Mouse (Mus musculus) embryonic facial prominence, embryonic 10.5 days (tissue): Measurements from ENCODE around the gene Cend1. TPM values are rescaled to one million over a fixed set of nuclear protein-coding genes. Genes with fewer than 3 reads are reported as not detected.
"Not testable (repeated sequence)": the region's sequence is repeated elsewhere in the genome, so short reads cannot be mapped to it uniquely, and the experiment has no call there.

Experiments
- DNase-seq: peaks from one replicate; pipeline ENCODE4 v3.0.0-alpha.2; 2017; ENCODE audit warnings: low spot score
- H3K27ac ChIP-seq: fragments of 300-500 bp; sonication (generic); replicated peaks from 2 replicates; pipeline ENCODE4 v1.5.1; 2016; ENCODE audit warnings: mild to moderate bottlenecking
- H3K27me3 ChIP-seq: fragments of 300-500 bp; sonication (generic); replicated peaks from 2 replicates; pipeline ENCODE4 v1.6.1; 2016; ENCODE audit warnings: low read depth, mild to moderate bottlenecking; ENCODE audit not compliant: poor library complexity, severe bottlenecking
- H3K36me3 ChIP-seq: fragments of 300-500 bp; sonication (generic); replicated peaks from 2 replicates; pipeline ENCODE4 v1.6.1; 2016; ENCODE audit warnings: mild to moderate bottlenecking, moderate library complexity
- H3K4me1 ChIP-seq: fragments of 300-500 bp; sonication (generic); 2 replicates; pipeline ENCODE4 v1.6.1; 2016
- H3K4me3 ChIP-seq: fragments of 300-500 bp; sonication (generic); 2 replicates; pipeline ENCODE4 v1.5.1; 2016; ENCODE audit warnings: mild to moderate bottlenecking, moderate library complexity
- H3K9me3 ChIP-seq: fragments of 300-500 bp; sonication (generic); 2 replicates; pipeline ENCODE4 v1.6.1; 2016; ENCODE audit warnings: mild to moderate bottlenecking
- WGBS: fragments of 180-500 bp; shearing (Covaris S2); methylation state at CpG from one replicate; pipeline ENCODE4 v1.1.7; 2016; 5-methylcytosine and 5-hydroxymethylcytosine counted together
- polyA plus RNA-seq: library from polyadenylated mRNA; unstranded; fragments of >200 nt; fragmentation: Nextera tagmentation; extraction: Ambion mirVana; gene quantifications from 2 replicates; pipeline ENCODE4 v1.2.1, GENCODE M21; 2016

Cend1 gene
- polyA plus RNA-seq, 1 experiment from 2014 or later, result 8.4 TPM

DNA sequence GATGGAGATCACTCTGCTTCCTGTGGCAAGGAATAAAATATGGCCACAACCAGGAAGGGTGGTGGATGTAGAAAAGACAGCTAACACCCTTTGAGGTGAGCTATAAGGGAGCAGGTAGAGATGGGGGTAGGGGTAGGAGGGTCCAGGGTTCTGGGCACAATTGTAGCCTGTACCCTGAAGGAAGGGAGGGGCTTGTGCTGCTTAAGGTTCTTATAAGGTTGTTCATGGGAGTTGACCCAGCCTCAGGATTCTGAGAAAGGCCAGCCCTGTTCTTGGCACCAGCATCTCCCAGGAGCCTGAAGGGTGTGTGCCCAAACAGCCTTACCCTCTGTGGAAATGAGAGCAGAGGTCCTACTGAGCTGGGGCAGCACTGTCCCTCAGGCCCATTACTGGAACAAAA lies 22.6 kb upstream of the Cend1 start:
- no peaks in the 10 kb centered on the region for H3K9me3 ChIP-seq
- no peak overlapping the region for H3K4me3 ChIP-seq
- no peak overlapping the region for H3K27ac ChIP-seq
- peaks cover 40% of the 10 kb centered on the region for H3K4me1 ChIP-seq
- DNase-seq, result no peak
- H3K36me3 ChIP-seq, result peaks cover 47% of the 10 kb centered on the region
- H3K27me3 ChIP-seq, result peaks cover 9% of the 10 kb centered on the region; the same call in 1 of the 2 replicates

DNA sequence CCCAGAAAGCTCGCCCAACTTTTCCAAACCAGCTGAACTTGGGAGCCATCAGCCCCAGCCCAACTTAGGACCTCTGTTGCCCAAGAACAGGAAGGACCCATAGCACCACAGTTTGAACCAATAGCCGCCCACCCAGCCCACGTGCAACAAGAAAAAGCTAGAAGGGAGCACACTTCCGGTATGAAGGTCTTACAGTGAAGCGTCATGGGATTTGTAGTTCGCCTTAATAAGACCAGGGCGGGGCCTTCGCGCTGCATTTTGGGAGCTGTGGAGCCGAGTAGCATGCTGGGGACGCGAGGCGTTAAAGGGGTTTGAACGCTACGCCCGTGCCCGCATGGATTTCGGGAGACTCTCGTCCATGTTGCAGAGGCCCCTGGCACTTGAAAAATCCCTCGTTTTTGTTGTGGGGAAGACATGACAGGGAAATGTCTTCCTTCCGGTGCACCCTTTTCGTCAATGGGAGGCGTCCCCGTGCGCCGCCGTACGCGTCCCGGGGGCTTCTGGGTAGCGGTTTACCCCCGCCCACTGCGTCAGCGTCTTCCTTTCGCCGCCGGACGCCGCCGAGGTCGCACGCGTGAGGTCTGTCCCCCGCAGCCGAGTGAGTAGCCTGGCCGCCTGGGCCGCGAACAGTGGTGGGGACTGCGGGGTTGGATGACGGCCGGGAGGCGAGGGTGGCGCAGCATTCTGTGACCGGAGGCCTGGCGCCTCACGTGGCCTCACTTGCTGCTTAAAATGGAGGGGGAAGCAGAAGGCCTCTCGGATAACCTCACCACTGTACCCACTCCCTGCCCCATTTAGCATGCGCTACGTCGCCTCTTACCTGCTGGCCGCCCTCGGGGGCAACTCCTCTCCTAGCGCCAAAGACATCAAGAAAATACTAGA lies 18.1 kb upstream of the Cend1 start, which contains the start of gene Rplp2:
Rplp2 (plus strand) TSS at position 261 of the 882 bp plus-strand sequence.
- under 1% methylated on average over 63 of the region's 63 CpGs for WGBS
- peaks cover 45% of the 10 kb centered on the region for H3K36me3 ChIP-seq
- peak within 1 kb of the TSS; percentile 96 for H3K4me3 ChIP-seq
- no peaks in the 10 kb centered on the region for H3K27me3 ChIP-seq
- H3K4me1 ChIP-seq, result peaks cover 37% of the 10 kb centered on the region
- H3K27ac ChIP-seq, result peak within 1 kb of the TSS; percentile 95
- DNase-seq, result peak; percentile 94
- H3K9me3 ChIP-seq, result no peaks in the 10 kb centered on the region

DNA sequence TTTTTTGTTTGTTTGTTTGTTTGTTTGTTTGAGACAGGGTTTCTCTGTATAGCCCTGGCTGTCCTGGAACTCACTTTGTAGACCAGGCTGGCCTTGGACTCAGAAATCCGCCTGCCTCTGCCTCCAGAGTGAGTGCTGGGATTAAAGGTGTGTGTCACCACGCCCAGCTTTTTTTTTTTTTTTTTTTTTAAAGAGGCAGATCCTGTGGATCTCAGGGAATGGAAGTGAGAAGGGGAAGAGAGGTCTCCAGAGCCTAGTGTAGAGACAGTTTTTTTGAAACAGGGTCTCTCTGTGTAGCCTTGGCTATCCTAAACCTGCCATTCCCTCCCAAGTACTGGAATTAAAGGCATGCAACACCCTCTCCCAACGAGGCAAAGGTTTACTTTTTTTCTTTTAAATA lies 17.1 kb upstream of the Cend1 start:
- H3K4me3 ChIP-seq, result peak overlapping the region; percentile 96
- H3K9me3 ChIP-seq, DNase-seq, H3K27me3 ChIP-seq: not testable (repeated sequence)
- WGBS, result 86% methylated on average over 3 of the region's 3 CpGs
- peaks cover 45% of the 10 kb centered on the region for H3K36me3 ChIP-seq
- peaks cover 47% of the 10 kb centered on the region for H3K4me1 ChIP-seq
- H3K27ac ChIP-seq, result 0 out of 2 replicates have a peak overlapping the region, but pooled peaks have one; percentile 95

GRCm38 (mm10) chr7:141443828-141444237 lies 14.5 kb upstream of the Cend1 start, which contains the start of gene Pidd1:
TSS of gene Pidd1 (minus strand) at chr7:141444025.
- DNase-seq, result peak; percentile 90
- H3K4me3 ChIP-seq, result peak within 1 kb of the TSS; percentile 64
- no peaks in the 10 kb centered on the region for H3K9me3 ChIP-seq
- under 1% methylated on average over 25 of the region's 25 CpGs for WGBS
- peak within 1 kb of the TSS; percentile 87 for H3K27ac ChIP-seq
- H3K36me3 ChIP-seq, result peaks cover 45% of the 10 kb centered on the region
- H3K4me1 ChIP-seq, result peaks cover 47% of the 10 kb centered on the region
- no peaks in the 10 kb centered on the region for H3K27me3 ChIP-seq

- Histone ChIP-seq H3K27me3 (no peaks in the 10 kb centered on the region), H3K36me3 (peaks cover 45% of the 10 kb centered on the region), H3K4me3 (peak overlapping the region; percentile 64), H3K27ac (peak overlapping the region; percentile 87), H3K4me1 (peaks cover 42% of the 10 kb centered on the region), H3K9me3 (no peaks in the 10 kb centered on the region)
- WGBS, result 34% methylated on average over 12 of the region's 12 CpGs
- DNase-seq, result peak; percentile 72
Measured at GRCm38 (mm10) chr7:141443081-141443821, 14.0 kb upstream of the Cend1 start.

- Histone ChIP-seq H3K27me3 (no peaks in the 10 kb centered on the region), H3K36me3 (peaks cover 51% of the 10 kb centered on the region), H3K4me1 (peaks cover 47% of the 10 kb centered on the region), H3K4me3 (peak overlapping the region; percentile 64), H3K9me3 (no peaks in the 10 kb centered on the region), H3K27ac (peak overlapping the region; percentile 87; the same call in 1 of the 2 replicates)
- WGBS, result 91% methylated on average over 13 of the region's 13 CpGs
- no peak for DNase-seq
Measured at GRCm38 (mm10) chr7:141442199-141442598, 12.9 kb upstream of the Cend1 start.

GRCm38 (mm10) chr7:141441460-141441859 lies 12.2 kb upstream of the Cend1 start:
- Histone ChIP-seq H3K4me1 (peaks cover 53% of the 10 kb centered on the region), H3K27ac (no peak overlapping the region), H3K9me3 (no peaks in the 10 kb centered on the region), H3K27me3 (no peaks in the 10 kb centered on the region), H3K36me3 (peaks cover 51% of the 10 kb centered on the region), H3K4me3 (no peak overlapping the region)
- no peak for DNase-seq
- 89% methylated on average over 9 of the region's 9 CpGs for WGBS

DNA sequence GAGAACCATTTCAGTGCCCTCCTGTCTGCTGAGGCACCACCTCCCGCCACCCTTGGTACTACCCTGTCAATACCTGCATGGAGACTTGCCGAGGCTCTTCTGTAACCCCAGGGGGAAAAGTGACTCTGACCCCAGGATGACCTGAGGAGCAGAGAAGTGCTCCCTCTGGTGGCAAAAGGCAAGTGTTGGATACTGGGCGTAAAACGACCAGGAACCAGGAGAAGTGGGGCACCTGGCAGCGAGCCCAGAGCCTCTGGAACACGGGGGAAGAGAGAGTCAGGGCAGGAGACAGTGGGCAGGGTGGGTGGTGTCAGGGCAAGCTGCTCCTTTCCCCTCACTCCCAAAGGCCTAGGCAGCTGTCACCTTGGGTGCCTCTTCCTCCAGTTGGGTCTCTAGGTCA lies 11.3 kb upstream of the Cend1 start:
- Histone ChIP-seq H3K36me3 (peaks cover 57% of the 10 kb centered on the region), H3K4me1 (peaks cover 62% of the 10 kb centered on the region), H3K4me3 (0 out of 2 replicates have a peak overlapping the region, but pooled peaks have one; percentile 4), H3K27me3 (no peaks in the 10 kb centered on the region), H3K9me3 (no peaks in the 10 kb centered on the region), H3K27ac (no peak overlapping the region)
- WGBS, result 36% methylated on average over 6 of the region's 6 CpGs
- peak; percentile 50 for DNase-seq

DNA sequence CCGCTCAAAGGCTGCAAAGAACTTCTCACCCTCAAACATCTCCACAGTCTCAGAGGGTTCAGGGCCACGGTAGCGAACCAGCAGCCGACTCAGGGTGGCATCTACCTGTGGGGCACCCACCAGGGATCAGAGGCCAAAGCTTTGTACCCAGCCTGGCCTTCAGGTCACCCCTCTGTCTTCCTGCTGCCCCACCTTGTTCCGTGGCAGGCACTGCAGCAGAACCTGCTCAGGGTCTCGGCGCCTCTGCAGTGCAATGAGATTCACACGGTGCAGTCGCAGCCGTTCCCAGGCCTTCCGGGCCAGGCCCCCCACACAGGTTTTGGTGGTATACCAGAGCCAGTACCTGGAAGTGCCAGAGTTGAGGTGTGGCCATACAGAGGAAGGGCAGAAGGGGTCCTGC lies 10.5 kb upstream of the Cend1 start:
- Histone ChIP-seq H3K9me3 (no peaks in the 10 kb centered on the region), H3K4me3 (no peak overlapping the region), H3K4me1 (peaks cover 70% of the 10 kb centered on the region), H3K27me3 (no peaks in the 10 kb centered on the region), H3K36me3 (peaks cover 57% of the 10 kb centered on the region), H3K27ac (no peak overlapping the region)
- no peak for DNase-seq
- WGBS, result 94% methylated on average over 11 of the region's 11 CpGs

DNA sequence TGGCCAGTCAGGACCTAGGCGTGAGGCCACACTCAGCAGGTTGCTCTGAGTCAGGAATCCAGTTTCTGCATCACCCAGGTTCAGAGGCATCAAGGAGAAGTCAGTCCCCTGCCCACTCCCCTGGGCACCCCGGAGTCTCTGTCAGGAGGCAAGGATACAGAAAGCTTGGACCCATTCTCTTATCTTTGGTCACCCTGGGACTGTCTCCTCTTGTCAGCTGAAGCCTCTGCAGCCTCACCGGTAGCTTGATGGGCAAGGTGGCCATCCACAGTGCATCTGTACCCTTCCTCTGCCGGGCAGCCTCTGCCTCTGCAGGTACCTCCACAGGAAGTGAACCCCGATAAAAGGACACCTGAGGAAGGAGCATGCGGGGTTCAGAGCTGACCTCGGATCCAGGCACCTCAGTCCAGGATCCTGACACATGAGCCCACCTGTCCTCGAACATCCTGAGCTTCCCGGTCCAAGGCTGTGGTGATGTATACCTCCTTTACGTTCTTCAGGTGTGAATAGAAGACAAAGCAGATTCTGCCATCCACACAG lies 9.9 kb upstream of the Cend1 start:
- no peak overlapping the region for H3K27ac ChIP-seq
- peaks cover 57% of the 10 kb centered on the region for H3K36me3 ChIP-seq
- H3K4me1 ChIP-seq, result peaks cover 73% of the 10 kb centered on the region
- 95% methylated on average over 10 of the region's 10 CpGs for WGBS
- H3K4me3 ChIP-seq, result no peak overlapping the region; the same call in 1 of the 2 replicates
- H3K9me3 ChIP-seq, result no peaks in the 10 kb centered on the region
- DNase-seq, result no peak
- H3K27me3 ChIP-seq, result no peaks in the 10 kb centered on the region

DNA sequence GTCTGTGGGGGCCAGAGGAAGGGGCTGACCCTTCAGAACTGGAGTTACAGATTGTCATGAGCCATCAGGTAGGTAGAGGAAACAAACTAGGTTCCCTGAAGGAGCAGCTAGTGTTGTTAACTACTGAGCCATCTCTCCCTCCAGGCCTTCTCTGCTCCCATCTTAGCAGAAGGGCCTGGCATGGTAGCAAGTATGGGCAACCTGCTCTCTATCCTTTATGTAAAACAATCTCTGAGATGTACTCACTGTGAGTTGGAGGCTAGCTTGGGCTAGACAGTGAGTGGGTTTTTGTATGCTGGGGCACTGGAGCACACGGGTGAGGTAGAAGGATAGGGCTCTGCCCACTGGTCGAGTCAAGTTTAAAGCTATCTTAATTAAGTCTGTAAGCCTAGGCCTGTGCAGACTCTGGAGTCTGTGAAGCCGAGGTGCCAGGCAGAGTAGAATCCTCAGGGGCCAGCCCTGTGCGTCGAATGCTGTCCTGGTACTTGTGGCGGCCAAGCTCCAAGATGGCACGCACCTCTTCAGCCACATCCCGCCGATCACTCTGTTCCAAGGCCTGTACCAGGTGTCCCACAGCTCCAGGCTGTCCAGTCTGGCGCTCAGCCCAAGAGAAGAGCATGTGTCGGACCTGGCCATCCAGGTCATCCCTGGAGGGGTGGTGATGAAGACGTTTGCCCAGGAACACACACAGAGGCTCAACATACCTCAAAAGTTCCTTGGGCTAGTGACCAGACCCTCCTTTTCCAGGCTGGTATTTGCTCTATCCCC lies 9.1 kb upstream of the Cend1 start:
- H3K9me3 ChIP-seq, result no peaks in the 10 kb centered on the region
- H3K27me3 ChIP-seq, result no peaks in the 10 kb centered on the region
- peaks cover 73% of the 10 kb centered on the region for H3K4me1 ChIP-seq
- DNase-seq, result no peak
- no peak overlapping the region for H3K4me3 ChIP-seq
- WGBS, result 94% methylated on average over 12 of the region's 12 CpGs
- H3K36me3 ChIP-seq, result peaks cover 63% of the 10 kb centered on the region
- no peak overlapping the region for H3K27ac ChIP-seq
